Mouse (Mus musculus) urinary bladder, postnatal 14 days (tissue): ENCODE measurements around the gene Cttnbp2nl.

Experiments
- DNase-seq: peaks from one replicate; pipeline ENCODE4 v3.0.0; 2021; ENCODE audit warnings: low spot score

Gene Cttnbp2nl

GRCm38 (mm10) chr3:105052937-105053697 is at the start of gene Cttnbp2nl:
TSS of gene Cttnbp2nl (minus strand) at chr3:105053146.
- DNase-seq = peak; percentile 99

- DNase-seq = no peak
Measured at GRCm38 (mm10) chr3:105100270-105100589, 47.3 kb upstream of the Cttnbp2nl start.

- peak; percentile 11 for DNase-seq
Measured at GRCm38 (mm10) chr3:105099526-105100269, 46.8 kb upstream of the Cttnbp2nl start.

GRCm38 (mm10) chr3:105097581-105097980 is 44.6 kb upstream of the Cttnbp2nl start:
- DNase-seq = no peak

GRCm38 (mm10) chr3:105095026-105095425 is 42.1 kb upstream of the Cttnbp2nl start:
- no peak for DNase-seq

GRCm38 (mm10) chr3:105094448-105094847 is 41.5 kb upstream of the Cttnbp2nl start:
- no peak for DNase-seq

- no peak for DNase-seq
Measured at GRCm38 (mm10) chr3:105092721-105093505, 40.0 kb upstream of the Cttnbp2nl start.

- DNase-seq = peak; percentile 52
Measured at GRCm38 (mm10) chr3:105090981-105091380, 38.0 kb upstream of the Cttnbp2nl start.

- no peak for DNase-seq
Measured at GRCm38 (mm10) chr3:105090147-105090546, 37.2 kb upstream of the Cttnbp2nl start.

- DNase-seq = no peak
Measured at GRCm38 (mm10) chr3:105088638-105089037, 35.7 kb upstream of the Cttnbp2nl start.

- no peak for DNase-seq
Measured at GRCm38 (mm10) chr3:105087344-105087743, 34.4 kb upstream of the Cttnbp2nl start.

- peak; percentile 83 for DNase-seq
Measured at GRCm38 (mm10) chr3:105078231-105078826, 25.4 kb upstream of the Cttnbp2nl start.

GRCm38 (mm10) chr3:105075796-105076195 is 22.9 kb upstream of the Cttnbp2nl start:
- no peak for DNase-seq

GRCm38 (mm10) chr3:105072536-105072935 is 19.6 kb upstream of the Cttnbp2nl start:
- DNase-seq = no peak

GRCm38 (mm10) chr3:105071251-105071650 is 18.3 kb upstream of the Cttnbp2nl start:
- DNase-seq = no peak

GRCm38 (mm10) chr3:105070553-105070952 is 17.6 kb upstream of the Cttnbp2nl start:
- DNase-seq = no peak

- no peak for DNase-seq
Measured at GRCm38 (mm10) chr3:105066544-105066943, 13.6 kb upstream of the Cttnbp2nl start, which contains the start of gene 4930564D02Rik. TSS of gene 4930564D02Rik (plus strand) at chr3:105066844.

- no peak for DNase-seq
Measured at GRCm38 (mm10) chr3:105062676-105063075, 9.7 kb upstream of the Cttnbp2nl start.

GRCm38 (mm10) chr3:105061991-105062390 is 9.0 kb upstream of the Cttnbp2nl start:
- no peak for DNase-seq

GRCm38 (mm10) chr3:105061496-105061895 is 8.6 kb upstream of the Cttnbp2nl start:
- no peak for DNase-seq

- DNase-seq = no peak
Measured at GRCm38 (mm10) chr3:105060992-105061391, 8.0 kb upstream of the Cttnbp2nl start.

- DNase-seq = no peak
Measured at GRCm38 (mm10) chr3:105059911-105060310, 7.0 kb upstream of the Cttnbp2nl start.
